1 mouse cellular context compared by ENCODE assay signal in genomic region chr6:115037103-115038094, GRCm38 (mm10).
A peak's percentile ranks its signal among the peaks of the same experiment; 100 is the strongest.
TF ChIP-seq lines count a peak whose summit lies in the region.

TSS of gene Tamm41 (minus strand) at chr6:115037876.

TF ChIP-seq in CH12.LX, 34 proteins besides CTCF, POLR2A, EP300 and RAD21 (continued from another document):
- TF ChIP-seq TBP (conservative IDR thresholded peaks at IDR 0.05; ENCODE audit: low read depth, low read length) (0 out of 2 replicates have a peak, but pooled peaks have one; percentile 17), ZMIZ1 (IDR thresholded peaks at IDR 0.05; ENCODE audit: low read depth, low read length) (no peak; the same call in 1 of the 2 replicates), ZKSCAN1 (IDR thresholded peaks at IDR 0.05; ENCODE audit: borderline replicate concordance, low read depth, low read length) (no peak), USF1 (IDR thresholded peaks at IDR 0.05; ENCODE audit: low read depth, low read length) (peak; percentile 27), NELFE (IDR thresholded peaks at IDR 0.05; ENCODE audit: low read depth, low read length) (peak; percentile 69; the same call in 1 of the 2 replicates), JUN (IDR thresholded peaks at IDR 0.05; ENCODE audit: insufficient read depth, low read depth, low read length) (no peak), E2F4 (IDR thresholded peaks at IDR 0.05; ENCODE audit: insufficient replicate concordance, low read depth, low read length) (no peak), JUND (conservative IDR thresholded peaks at IDR 0.05; ENCODE audit: low read depth, low read length) (no peak), GABPA (IDR thresholded peaks at IDR 0.05; ENCODE audit: insufficient replicate concordance, low read depth, low read length) (peak; percentile 48; the same call in 1 of the 2 replicates), MAX (IDR thresholded peaks at IDR 0.05; ENCODE audit: low read length) (peak; percentile 75), MYC (IDR thresholded peaks at IDR 0.05; ENCODE audit: low read depth, low read length) (0 out of 2 replicates have a peak, but pooled peaks have one; percentile 40)
